Mouse (Mus musculus) C2C12 (cell line): ENCODE measurements at regions not wholly inside any gene's neighbourhood (a gene's known extent, or its start where the extent isn't known, plus 50 kb on each side); places are given as distances from the start of the nearest gene placed in this dataset.

ENCODE experiments used
- CTCF ChIP-seq: IDR thresholded peaks from one replicate; pipeline ENCODE4 v1.5.1; 2011; ENCODE audit not compliant: control insufficient read depth, insufficient read depth, insufficient read length
- USF1 ChIP-seq: IDR thresholded peaks from one replicate; pipeline ENCODE4 v1.6.1; 2011; ENCODE audit warnings: low read depth, mild to moderate bottlenecking, control low read depth, moderate library complexity

DNA sequence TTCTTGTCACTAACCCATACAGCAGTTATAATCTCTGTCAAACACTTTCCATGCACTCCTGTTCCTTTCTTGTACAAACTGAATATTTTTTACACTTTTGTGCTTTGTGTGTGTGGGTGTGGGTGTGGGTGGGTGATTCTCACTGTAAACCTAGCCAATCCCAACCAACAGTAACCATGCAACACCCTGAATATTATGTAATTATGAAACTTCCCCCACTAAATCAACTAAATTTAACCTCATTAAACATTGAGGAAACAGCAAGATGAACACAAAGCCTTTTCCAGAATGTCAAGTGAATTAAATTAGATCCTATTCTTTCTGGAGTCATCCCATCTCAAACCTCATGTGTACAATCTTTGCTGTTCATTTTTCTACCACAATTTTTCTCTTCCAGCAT lies 197.0 kb upstream of the Cxadr start:
- TF ChIP-seq CTCF (no peak), USF1 (no peak)
